Mouse (Mus musculus): ENCODE measurements around the gene Clrn2.
A peak's percentile ranks its signal among the peaks of the same experiment; 100 is the strongest.
"Not testable (repeated sequence)": the region's sequence is repeated elsewhere in the genome, so short reads cannot be mapped to it uniquely, and the experiment has no call there.

Clrn2 gene

GRCm38 (mm10) chr5:45453451-45453850 is at the start of gene Clrn2:
TSS of gene Clrn2 (plus strand) at chr5:45453751.
- no peak for DNase-seq (ENCODE audit: low spot score in 2 of 2)

GRCm38 (mm10) chr5:45406129-45406528 is 47.4 kb upstream of the Clrn2 start:
- no peak for DNase-seq (ENCODE audit: low spot score in 2 of 2)

- no peak for DNase-seq (ENCODE audit: low spot score in 2 of 2)
These were observed 37.1 kb upstream of the Clrn2 start for GRCm38 (mm10) chr5:45416478-45416877.

- no peak for DNase-seq (ENCODE audit: low spot score in 2 of 2)
These were observed 35.6 kb upstream of the Clrn2 start for GRCm38 (mm10) chr5:45417859-45418443.

DNA sequence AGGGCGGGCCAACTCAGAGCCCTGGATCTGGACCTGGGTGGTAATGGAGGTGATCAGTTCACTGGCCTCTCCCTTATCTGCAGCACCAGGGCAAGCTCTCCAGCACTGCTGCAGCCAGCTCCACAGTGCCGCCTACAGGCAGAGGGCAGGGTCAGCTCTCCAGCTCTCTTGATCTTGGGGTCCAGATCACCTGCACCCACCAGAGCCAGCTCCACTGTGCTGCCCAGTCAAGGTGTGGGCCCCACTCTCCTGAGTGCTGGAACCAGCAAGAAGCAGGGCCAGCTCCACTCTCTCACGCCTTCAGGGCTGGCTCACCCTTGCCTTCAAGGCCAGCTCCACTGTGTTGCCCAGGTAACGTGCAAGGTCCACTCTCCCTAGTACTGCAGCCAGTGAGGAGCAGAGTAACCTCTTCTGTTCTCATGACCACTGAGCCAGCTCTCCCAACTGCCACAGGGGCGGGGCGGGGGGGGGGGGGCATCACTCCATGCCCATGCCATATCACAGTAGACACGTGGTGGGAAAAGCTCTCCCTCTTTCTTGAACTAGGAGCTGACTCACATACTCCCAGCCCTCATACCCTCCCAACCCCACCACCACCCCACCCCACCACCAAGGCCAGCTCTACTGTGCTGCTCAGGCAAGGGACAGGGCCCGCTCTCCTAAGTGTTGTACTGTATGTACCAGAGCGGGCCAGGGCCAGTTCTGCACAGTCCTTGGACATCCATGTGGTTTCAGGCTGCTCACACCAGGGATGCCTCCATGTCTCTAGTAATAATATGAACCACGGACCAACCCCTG is 33.5 kb upstream of the Clrn2 start:
- no peak for DNase-seq (ENCODE audit: low spot score in 2 of 2)

DNA sequence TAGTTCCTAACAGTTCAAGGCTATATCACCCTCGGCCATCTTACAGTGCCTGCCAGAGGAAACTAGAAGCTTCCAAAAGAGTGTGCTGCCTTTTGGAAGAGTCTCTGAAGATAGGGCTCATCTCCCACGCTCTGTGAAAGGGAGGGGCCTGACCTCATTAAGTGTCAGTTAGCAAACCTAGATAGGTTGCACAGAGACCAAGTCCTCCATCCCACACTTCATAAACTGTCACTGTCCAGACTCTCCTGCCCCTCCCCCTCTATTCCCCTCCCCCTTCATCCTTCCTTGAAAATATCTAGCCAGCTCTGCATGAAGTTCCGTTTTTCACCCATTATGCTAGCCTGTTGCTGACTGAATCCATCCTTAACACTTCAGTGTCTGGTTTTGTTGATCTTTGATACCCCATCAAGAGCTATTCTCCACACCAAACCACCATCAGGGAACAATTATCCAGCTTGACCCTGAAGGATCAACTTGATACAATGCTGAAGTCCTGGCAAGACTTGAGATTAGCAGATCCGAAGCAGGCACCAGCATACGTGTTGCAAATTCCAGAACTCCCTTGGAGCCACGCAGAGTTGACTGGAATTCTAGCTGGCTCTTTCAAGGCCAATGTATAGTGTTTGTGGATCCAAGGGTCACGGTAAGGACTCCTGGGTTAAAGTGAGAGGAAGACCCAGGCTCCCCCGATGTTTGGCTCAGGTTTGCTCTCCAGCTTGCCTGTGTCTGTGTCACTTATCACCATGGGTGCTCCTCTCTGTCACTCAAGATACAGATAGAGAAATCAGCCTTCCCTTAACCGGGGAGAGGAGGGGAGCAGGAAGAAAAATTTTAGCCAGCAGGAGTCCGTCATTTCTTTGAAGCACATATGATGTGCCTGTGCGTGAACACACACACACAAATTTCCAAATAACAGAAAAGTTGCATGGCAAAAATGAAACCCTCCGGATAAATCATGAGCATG is 31.4 kb upstream of the Clrn2 start:
- DNase-seq (ENCODE audit: low spot score in 2 of 2): peak; percentile 10 to 22

DNA sequence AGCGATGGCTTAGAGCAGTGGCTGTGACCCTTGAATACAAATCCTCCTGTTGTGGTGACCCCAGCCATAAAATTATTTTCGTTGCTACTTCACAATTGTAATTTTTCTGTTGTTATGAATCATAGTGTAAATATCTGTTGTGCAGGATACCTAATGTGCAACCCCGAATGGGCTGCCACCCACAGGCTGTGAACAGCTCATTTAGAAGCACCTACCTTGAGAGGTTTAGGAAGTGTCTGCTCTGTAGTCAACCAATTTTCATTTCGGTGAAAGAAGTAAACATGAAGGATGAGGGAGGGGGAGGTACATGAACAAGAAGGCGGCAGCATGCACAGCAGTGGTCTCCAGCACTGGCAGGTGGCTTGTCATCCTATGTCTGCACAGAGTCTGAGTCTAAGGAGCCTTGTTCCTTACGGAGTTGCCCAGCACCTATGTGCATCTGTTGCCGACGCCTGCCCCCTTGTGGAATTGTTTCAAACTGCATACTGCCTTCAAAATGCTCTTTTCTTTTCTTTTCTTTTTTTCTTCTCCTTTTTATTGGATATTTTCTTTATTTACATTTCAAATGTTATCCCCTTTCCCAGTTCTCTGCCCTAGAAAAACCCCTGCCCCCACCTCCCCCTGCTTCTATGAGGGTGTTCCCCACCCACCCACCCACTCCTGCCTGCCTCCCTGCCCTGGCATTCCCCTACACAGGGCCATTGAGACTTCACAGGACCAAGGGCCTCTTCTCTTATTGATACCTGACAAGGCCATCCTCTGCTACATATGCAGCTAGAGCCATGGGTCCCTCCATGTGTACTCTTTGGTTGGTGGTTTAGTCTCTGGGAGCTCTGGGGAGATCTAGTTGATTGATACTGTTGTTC is 29.3 kb upstream of the Clrn2 start:
- DNase-seq (ENCODE audit: low spot score in 2 of 2): peak; percentile 17 to 71

- not testable (repeated sequence) for DNase-seq (ENCODE audit: low spot score in 2 of 2)
These were observed 27.8 kb upstream of the Clrn2 start for GRCm38 (mm10) chr5:45425771-45426170.

DNA sequence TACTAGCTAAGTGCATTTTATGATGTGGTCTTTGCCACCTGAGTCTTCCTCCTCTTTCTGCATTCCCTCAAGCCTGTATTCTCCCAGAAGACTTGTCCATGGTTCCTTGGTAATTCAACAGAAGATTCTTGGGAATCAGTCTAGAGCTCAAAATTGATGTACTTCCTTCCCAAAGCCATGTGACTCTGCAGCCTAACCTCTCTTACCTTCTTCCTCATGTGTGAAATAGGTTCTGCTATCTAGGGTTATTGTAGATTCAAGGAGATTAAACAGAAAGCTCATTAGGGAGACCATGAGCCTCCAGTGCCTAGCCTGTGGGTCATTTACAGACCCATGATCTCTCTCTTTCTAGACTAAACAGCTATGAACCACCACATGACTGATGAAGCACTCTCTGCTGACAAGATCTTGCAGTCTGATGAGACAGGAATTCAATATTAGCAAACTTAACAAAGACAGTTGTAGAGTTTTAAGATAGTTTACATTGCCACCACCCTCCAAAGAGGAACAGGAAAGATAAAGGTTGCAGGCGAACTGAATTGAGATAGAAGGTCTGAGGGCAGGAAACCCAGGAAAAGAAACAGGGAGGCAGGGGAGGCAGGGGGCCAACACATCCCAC is 27.0 kb upstream of the Clrn2 start:
- peak in 1 of 2 experiments; percentile 48 for DNase-seq (ENCODE audit: low spot score in 2 of 2)

GRCm38 (mm10) chr5:45427891-45428290 is 25.7 kb upstream of the Clrn2 start:
- DNase-seq (ENCODE audit: low spot score in 2 of 2): peak; percentile 12 to 50

DNA sequence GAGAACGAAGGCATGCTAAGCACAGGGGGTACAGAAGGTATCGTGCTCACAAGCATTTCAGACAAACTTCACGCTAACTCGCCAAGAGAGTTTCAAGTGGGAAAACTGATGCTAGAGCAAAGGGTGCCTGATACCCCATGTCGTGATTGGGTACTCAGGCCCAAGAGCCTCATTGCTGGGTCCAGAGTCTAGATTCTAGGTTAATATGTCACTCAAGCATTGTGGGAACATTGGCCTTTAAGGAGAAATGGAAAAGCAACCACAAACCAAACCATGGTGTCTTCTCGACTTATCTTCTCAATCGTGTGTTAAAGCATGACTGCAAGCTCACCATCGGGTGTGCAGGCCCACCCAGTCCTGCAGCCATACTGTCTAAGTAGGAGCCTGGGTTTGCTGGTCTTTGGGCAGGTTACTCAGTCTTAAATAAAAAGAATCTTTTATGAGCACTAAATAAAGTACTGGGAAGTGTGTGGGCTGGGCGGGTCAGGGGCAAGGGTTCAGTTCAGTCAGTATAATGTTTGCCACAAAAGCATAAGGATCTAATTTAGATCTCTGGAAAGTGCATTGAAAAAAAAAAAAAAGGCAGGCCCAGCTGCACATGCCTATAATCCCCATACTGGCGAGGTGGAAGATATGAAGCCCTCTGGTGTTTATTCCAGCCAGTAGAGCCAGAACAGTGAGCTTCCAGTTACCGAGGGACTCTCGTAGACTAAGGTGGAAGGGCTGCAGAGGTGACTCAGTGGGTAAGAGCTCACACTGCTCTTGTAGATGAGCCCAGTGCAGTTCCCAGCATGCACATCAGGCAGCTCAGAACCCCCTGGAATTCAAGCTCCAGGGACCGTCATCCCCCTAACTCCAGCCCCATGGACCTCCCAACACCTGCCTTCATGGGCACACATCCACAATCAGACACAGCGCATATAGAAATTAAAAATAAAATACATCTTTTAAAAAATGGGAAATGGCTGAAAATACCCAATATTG is 17.3 kb upstream of the Clrn2 start:
- no peak for DNase-seq (ENCODE audit: low spot score in 2 of 2)

- DNase-seq (ENCODE audit: low spot score in 2 of 2): no peak
These were observed 15.7 kb upstream of the Clrn2 start for GRCm38 (mm10) chr5:45437826-45438225.

- no peak for DNase-seq (ENCODE audit: low spot score in 2 of 2)
These were observed 15.2 kb upstream of the Clrn2 start for GRCm38 (mm10) chr5:45438301-45438700.

DNA sequence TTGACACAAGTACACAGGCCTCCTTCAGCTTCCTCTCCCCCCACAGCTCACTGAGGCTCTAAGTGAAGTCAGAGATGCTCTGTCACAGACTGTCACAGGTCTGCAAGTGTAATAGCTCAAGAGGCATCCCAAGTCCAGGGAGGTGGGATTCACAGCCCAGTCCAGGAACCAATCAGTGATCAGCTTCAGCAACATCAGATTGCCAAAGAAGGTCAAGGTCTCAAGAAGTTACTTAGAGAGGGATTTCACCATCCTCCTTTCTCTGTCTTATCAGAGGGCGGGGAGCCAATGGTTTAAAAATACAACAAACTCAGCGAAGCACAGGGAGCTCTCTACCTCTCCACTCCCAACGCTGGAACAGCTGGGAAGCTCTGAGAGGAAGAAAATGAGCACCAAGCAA is 12.4 kb upstream of the Clrn2 start:
- no peak for DNase-seq (ENCODE audit: low spot score in 2 of 2)

DNA sequence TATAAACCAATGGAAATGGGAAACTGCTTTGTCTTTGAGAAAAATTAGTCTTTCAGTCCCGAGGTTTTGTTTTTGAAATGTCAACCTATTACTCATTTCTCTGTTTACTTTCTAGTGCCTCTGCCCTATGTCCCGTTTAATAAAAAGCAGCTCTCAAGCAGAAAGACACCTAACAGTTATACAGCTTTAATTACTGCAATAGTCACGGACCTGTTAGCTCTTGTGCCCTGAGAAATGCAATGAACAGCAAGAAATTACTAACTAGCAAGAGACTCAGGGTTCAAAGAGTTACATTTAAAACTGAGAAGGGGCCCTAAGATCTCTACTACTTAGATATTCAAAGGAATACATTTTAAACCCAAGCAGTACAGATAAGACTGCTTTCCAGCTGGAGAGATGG is 11.8 kb upstream of the Clrn2 start:
- no peak for DNase-seq (ENCODE audit: low spot score in 2 of 2)

- no peak for DNase-seq (ENCODE audit: low spot score in 2 of 2)
These were observed 9.3 kb upstream of the Clrn2 start for GRCm38 (mm10) chr5:45444130-45444832.

DNA sequence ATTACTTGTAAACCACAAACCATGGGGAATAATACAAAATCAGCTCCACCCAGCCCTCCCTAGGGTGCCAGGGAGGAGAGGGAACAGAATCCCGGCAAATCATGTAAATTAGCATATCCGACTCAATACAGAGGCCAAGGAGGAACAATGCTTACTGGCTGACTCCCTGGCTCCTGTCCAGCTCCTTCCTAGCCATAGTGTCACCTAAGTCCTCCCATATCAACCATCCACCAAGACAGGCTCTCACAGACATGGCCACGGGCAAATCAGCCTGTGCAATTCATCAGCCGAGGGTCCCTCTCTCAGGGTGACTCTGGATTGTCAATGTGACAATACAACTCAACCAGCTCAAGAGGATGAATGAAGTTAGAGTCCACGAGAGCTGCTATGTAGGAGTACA is 4.9 kb upstream of the Clrn2 start:
- no peak for DNase-seq (ENCODE audit: low spot score in 2 of 2)

DNA sequence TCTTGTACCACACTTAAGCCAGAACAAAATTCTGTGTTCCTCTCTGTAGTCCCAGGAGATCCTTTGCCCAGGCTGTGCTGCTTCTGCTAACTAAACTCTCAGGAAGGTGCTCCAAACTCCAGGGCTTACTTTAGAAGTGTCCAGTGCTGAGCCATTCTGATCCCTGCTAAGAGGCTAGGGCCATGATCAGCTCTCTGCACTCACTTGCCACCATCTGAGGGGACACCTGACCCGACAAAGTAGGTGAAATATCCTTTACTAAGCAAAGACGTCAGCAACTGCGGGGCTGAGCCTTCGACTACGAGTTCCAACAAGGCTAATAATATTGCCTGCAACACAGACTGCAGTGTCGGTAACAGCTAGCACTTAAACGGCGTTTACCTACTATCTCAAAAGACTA is 4.3 kb upstream of the Clrn2 start:
- no peak for DNase-seq (ENCODE audit: low spot score in 2 of 2)
